Mouse (Mus musculus): ENCODE data around the gene Pygm. TPM values are rescaled to one million over a fixed set of nuclear protein-coding genes. Genes with fewer than 3 reads are reported as not detected.
A peak's percentile ranks its signal among the peaks of the same experiment; 100 is the strongest.

Pygm gene
- polyA plus RNA-seq, 1 experiment from 2014 or later: 2.5 TPM

DNA sequence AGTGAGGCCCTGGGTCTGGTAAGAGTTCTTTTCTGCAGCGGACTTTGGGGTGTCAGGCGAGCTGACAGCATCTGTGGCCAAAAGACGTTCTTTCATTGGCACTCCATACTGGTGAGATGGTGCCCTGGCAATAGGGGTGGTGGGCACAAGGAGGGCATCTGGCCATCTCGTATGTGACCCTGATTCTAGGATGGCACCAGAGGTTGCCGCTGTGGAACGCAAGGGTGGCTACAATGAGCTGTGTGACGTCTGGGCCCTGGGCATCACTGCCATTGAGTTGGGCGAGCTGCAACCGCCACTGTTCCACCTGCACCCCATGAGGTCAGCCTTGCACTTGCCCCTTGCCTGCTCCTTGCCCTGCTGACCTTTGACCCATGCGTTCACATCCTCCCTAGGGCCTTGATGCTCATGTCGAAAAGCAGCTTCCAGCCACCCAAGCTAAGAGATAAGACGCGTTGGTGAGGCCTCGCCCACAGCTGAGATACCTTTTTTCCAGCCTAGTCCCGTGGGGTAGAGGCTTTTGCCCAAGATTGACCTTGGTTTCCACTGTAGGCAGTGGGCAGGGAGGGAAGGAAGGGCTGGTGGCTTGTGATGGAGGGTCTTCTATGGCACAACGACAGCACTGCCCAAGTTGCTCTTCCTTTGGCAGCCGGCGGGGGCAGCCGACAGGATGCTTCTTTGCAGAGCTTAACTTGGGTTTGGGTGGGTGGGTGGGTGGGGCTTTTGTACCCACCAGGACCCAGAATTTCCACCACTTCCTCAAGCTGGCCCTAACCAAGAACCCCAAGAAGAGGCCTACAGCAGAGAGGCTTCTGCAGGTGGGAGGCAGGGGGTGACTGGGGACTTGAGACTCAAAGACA lies 40.9 kb upstream of the Pygm start:
- H3K36me3 ChIP-seq (replicated peaks; ENCODE audit: insufficient read depth, low read length): peaks cover 37% of the 10 kb centered on the region
- WGBS (ENCODE audit: insufficient replicate concordance): 64% methylated on average over 19 of the region's 19 CpGs
- no peak for ATAC-seq

DNA sequence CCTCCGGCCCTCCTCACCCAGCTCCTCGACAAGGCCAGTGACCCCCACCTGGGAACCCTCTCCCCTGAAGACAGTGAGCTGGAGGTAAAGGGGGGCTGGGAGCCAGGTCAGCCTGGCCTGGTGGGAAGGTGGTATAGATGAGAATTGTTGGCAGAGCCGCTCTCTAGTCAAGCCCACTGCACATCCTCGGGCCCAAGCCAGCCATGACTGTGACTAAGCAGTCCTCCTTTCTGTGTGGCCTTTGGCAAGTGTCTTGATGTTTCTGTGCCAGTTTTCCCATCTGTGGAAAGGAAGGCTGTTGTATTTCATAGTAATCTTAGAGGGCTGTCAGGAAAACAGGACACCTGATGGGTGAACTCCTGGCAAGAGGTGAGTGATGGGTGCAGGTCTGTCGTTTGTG lies 40.2 kb upstream of the Pygm start:
- TF ChIP-seq EP300 (IDR thresholded peaks at IDR 0.05; ENCODE audit: low read depth): no peak
- TF ChIP-seq CTCF (IDR thresholded peaks at IDR 0.05; ENCODE audit: low read depth): no peak
- ATAC-seq: no peak
- DNase-seq: no peak
- Histone ChIP-seq H3K9ac (replicated peaks) (no peak overlapping the region), H3K9me3 (ENCODE audit: low read length) (no peaks in the 10 kb centered on the region), H3K36me3 (replicated peaks; ENCODE audit: insufficient read depth, low read length) (peaks cover 30% of the 10 kb centered on the region), H3K4me3 (ENCODE audit: low read depth, low read length) (no peak overlapping the region), H3K4me1 (ENCODE audit: insufficient read depth) (peaks cover 34% of the 10 kb centered on the region), H3K27me3 (ENCODE audit: insufficient read depth, low read length) (no peaks in the 10 kb centered on the region), H3K27ac (ENCODE audit: low read depth) (no peak overlapping the region), H3K4me2 (ENCODE audit: low read depth, low read length) (no peak overlapping the region)
- 79% methylated on average over 5 of the region's 5 CpGs for WGBS (ENCODE audit: insufficient replicate concordance)

More for the DNA sequence above, 40.9 kb upstream of the Pygm start:
- no peak for DNase-seq
- Histone ChIP-seq H3K4me3 (ENCODE audit: low read depth, low read length) (no peak overlapping the region), H3K9me3 (ENCODE audit: low read length) (no peaks in the 10 kb centered on the region), H3K4me2 (ENCODE audit: low read depth, low read length) (peak overlapping the region; percentile 94), H3K9ac (replicated peaks) (no peak overlapping the region), H3K27ac (ENCODE audit: low read depth) (no peak overlapping the region), H3K27me3 (ENCODE audit: insufficient read depth, low read length) (no peaks in the 10 kb centered on the region), H3K4me1 (ENCODE audit: insufficient read depth) (peaks cover 33% of the 10 kb centered on the region)
- no peak for TF ChIP-seq EP300 (IDR thresholded peaks at IDR 0.05; ENCODE audit: low read depth)
- peak; percentile 24; the same call in 1 of the 2 replicates for TF ChIP-seq CTCF (IDR thresholded peaks at IDR 0.05; ENCODE audit: low read depth)

DNA sequence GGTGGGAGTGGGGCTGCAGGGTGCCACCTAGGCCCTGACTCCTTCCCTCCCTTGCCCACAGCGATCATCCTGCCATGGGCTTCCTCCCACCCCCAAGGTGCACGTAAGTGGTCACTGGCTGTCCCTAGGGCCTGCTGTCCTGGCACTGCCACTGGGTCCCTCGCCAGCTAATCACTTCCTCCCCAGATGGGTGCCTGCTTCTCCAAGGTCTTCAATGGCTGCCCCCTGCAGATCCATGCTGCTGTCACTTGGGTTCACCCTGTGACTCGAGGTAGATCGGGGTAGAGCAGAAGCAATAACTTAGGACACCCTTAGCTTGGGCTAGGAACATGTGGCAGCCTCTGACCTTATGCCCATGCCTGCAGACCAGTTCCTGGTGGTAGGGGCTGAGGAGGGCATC lies 38.2 kb upstream of the Pygm start:
- Histone ChIP-seq H3K9me3 (ENCODE audit: low read length) (no peaks in the 10 kb centered on the region), H3K4me2 (ENCODE audit: low read depth, low read length) (no peak overlapping the region), H3K27ac (ENCODE audit: low read depth) (0 out of 2 replicates have a peak overlapping the region, but pooled peaks have one; percentile 29), H3K27me3 (ENCODE audit: insufficient read depth, low read length) (no peaks in the 10 kb centered on the region), H3K36me3 (replicated peaks; ENCODE audit: insufficient read depth, low read length) (peaks cover 33% of the 10 kb centered on the region), H3K4me3 (ENCODE audit: low read depth, low read length) (no peak overlapping the region), H3K9ac (replicated peaks) (no peak overlapping the region), H3K4me1 (ENCODE audit: insufficient read depth) (peaks cover 28% of the 10 kb centered on the region)
- ATAC-seq (no peak), DNase-seq (no peak)
- 74% methylated on average over 5 of the region's 5 CpGs for WGBS (ENCODE audit: insufficient replicate concordance)
- no peak for TF ChIP-seq CTCF (IDR thresholded peaks at IDR 0.05; ENCODE audit: low read depth)
- no peak for TF ChIP-seq EP300 (IDR thresholded peaks at IDR 0.05; ENCODE audit: low read depth)

DNA sequence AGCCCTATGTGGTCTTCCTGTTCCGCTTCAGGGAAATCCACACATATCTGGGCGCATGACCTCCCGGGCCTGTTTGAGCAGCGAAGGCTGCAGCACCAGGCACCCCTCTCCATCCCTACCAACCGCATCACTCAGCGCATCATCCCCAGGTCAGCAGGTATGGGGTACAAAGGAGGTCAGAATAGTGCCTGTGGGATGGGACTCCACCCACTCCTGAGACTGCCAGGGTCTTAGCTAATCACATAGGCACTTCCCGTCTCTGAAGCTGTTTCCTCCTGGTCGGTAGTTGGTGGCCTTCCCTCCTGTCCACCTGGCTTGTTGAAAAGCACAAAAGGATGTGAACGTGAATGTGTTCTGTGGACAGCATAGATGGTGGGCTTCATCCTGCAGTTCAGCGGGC lies 37.5 kb upstream of the Pygm start:
- H3K27ac ChIP-seq (ENCODE audit: low read depth): no peak overlapping the region
- no peak overlapping the region for H3K4me3 ChIP-seq (ENCODE audit: low read depth, low read length)
- TF ChIP-seq EP300 (IDR thresholded peaks at IDR 0.05; ENCODE audit: low read depth) (no peak), CTCF (IDR thresholded peaks at IDR 0.05; ENCODE audit: low read depth) (no peak)
- 71% methylated on average over 10 of the region's 10 CpGs for WGBS (ENCODE audit: insufficient replicate concordance)
- no peak overlapping the region for H3K4me2 ChIP-seq (ENCODE audit: low read depth, low read length)
- no peak overlapping the region for H3K9ac ChIP-seq (replicated peaks)
- H3K9me3 ChIP-seq (ENCODE audit: low read length): no peaks in the 10 kb centered on the region
- no peak for DNase-seq
- peaks cover 36% of the 10 kb centered on the region for H3K36me3 ChIP-seq (replicated peaks; ENCODE audit: insufficient read depth, low read length)
- H3K27me3 ChIP-seq (ENCODE audit: insufficient read depth, low read length): no peaks in the 10 kb centered on the region
- peaks cover 26% of the 10 kb centered on the region for H3K4me1 ChIP-seq (ENCODE audit: insufficient read depth)
- no peak for ATAC-seq

DNA sequence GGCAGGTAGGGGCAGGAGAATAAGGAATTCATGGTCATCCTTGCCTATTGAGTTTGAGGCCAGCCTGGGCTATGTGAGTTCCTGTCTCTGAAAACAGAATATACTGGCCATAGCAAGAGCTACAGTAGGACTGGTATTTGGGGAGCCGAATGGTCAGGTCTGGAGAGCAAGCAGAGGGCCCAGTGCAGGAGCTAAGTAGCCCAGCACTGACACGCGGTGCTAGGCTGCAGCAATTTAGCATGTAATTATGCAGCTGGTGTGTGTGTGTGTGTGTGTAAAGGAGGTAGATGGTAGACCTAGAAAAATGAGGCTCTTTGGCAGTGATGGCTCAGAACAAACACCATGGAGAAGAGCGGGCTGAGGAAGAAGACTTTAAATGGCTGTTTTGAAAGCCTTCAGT lies 36.6 kb upstream of the Pygm start:
- no peak for ATAC-seq
- Histone ChIP-seq H3K36me3 (replicated peaks; ENCODE audit: insufficient read depth, low read length) (peaks cover 36% of the 10 kb centered on the region), H3K4me1 (ENCODE audit: insufficient read depth) (peaks cover 23% of the 10 kb centered on the region), H3K27me3 (ENCODE audit: insufficient read depth, low read length) (no peaks in the 10 kb centered on the region), H3K4me2 (ENCODE audit: low read depth, low read length) (no peak overlapping the region), H3K27ac (ENCODE audit: low read depth) (no peak overlapping the region), H3K9me3 (ENCODE audit: low read length) (no peaks in the 10 kb centered on the region), H3K9ac (replicated peaks) (no peak overlapping the region), H3K4me3 (ENCODE audit: low read depth, low read length) (no peak overlapping the region)
- TF ChIP-seq CTCF (IDR thresholded peaks at IDR 0.05; ENCODE audit: low read depth): no peak
- no peak for TF ChIP-seq EP300 (IDR thresholded peaks at IDR 0.05; ENCODE audit: low read depth)
- DNase-seq: no peak
- 91% methylated on average over 4 of the region's 4 CpGs for WGBS (ENCODE audit: insufficient replicate concordance)

DNA sequence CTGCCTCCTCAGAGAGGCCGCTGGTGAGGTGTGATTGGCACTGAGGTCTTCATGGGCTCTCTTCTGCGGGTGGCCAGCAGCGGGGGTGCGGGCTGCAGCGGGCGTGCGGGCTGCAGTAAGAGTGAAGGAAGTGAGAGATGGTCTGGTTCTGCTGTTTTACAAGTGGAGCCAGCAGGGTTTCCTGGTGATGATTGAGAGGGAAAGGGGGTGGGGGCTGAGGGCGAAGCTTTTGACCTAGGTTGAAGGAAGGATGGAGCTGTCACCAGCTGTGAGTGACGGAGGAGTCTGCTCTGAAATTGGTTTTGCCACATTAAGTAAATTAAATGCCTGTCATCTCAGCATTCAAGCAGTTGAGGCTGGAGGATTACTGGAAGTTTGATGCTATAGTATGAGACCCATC lies 35.5 kb upstream of the Pygm start:
- Histone ChIP-seq H3K36me3 (replicated peaks; ENCODE audit: insufficient read depth, low read length) (peaks cover 42% of the 10 kb centered on the region), H3K4me2 (ENCODE audit: low read depth, low read length) (no peak overlapping the region), H3K27me3 (ENCODE audit: insufficient read depth, low read length) (no peaks in the 10 kb centered on the region), H3K27ac (ENCODE audit: low read depth) (0 out of 2 replicates have a peak overlapping the region, but pooled peaks have one; percentile 23), H3K9me3 (ENCODE audit: low read length) (no peaks in the 10 kb centered on the region), H3K4me3 (ENCODE audit: low read depth, low read length) (no peak overlapping the region), H3K4me1 (ENCODE audit: insufficient read depth) (peaks cover 15% of the 10 kb centered on the region), H3K9ac (replicated peaks) (no peak overlapping the region)
- TF ChIP-seq CTCF (IDR thresholded peaks at IDR 0.05; ENCODE audit: low read depth): no peak
- TF ChIP-seq EP300 (IDR thresholded peaks at IDR 0.05; ENCODE audit: low read depth): no peak
- DNase-seq: no peak
- no peak for ATAC-seq
- WGBS (ENCODE audit: insufficient replicate concordance): 37% methylated on average over 9 of the region's 9 CpGs
